Mouse (Mus musculus) CH12F3 (cell line): ENCODE measurements around the gene Jsrp1.

Experiments
- in situ Hi-C: fragments of 300-500 bp; cut with MboI; formaldehyde crosslinking; loops from 2 replicates; pipeline ENCODE4 v1.14.3; 2020; ENCODE audit warnings: low sequenced_read_pairs

The Jsrp1 gene

DNA sequence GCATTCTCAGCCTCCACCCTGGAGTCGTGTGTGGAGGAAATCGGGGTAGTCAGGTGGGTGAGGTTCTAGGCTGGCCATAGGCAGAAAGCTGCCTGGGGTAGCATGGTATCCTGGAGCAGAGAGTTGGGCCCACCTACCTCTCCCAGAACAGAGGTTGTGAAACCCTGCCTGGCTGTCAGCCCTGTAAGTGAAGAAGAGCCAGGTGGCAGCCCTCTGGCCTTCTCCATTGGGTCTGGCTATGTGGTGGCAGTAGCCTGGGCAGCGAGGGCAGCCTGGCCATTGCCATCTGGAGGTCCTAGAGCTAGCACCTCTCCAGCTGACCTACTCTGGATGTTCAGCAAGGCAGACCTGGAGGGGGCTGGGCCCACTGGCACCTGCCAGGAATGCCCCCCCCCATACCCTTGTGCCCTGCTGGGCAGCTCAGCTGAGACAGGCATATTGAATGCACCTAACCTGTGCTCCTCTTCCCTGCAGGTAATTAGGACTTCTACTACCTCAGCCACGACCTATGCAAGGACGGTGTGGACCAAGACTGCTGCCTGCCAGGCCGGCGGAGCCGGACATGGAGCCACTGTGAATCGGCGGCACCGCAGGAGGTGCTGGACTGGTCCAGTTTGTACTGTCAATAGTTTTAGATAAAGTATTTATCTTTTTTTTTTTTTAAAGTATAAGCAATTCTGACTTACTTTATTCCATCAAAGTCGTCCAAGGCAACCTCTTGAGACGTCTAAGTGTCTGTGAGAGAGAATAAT lies 20.1 kb downstream of the Jsrp1 start:
- in situ Hi-C loops, result no loop called here

- in situ Hi-C loops, result no loop called here
Observed at GRCm38 (mm10) chr10:80792175-80793032, 20.9 kb downstream of the Jsrp1 start.

DNA sequence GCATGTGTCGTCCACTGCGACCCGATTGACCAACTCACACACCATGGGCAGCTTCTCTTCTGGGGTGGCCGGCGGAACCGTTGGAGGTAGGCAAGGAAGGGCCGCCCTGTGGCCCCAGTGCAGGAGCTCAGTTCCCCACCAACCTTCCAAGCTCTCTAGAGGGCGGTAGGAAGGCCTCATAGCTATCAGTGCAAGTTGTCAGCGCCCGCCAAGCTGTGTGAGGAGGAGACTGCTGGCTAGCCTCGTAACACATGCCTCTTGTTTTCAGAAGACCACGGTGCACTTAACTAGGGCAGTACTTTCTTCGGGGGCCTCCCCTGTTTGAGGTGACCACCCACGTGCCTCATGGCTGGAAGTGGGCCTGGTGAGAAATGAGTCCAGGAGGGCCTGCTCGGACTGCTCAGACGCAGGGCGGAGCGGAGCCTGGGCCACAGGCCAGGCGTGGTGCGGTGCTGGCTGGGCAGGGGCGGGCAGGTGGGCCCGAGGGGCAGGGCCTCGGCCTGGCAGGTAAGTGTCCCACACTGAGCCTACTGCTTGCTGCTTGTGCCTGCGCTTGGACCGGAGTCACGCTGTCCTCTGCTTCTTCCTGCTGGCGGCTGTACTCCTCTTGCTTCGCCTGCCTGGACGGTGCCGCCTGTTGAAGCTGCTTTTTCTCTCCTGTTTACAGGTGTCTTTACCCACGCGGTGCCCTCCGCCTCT lies 21.7 kb downstream of the Jsrp1 start:
- in situ Hi-C loops, result no loop called here

GRCm38 (mm10) chr10:80790761-80791404 lies 22.4 kb downstream of the Jsrp1 start:
- in situ Hi-C loops, result no loop called here

DNA sequence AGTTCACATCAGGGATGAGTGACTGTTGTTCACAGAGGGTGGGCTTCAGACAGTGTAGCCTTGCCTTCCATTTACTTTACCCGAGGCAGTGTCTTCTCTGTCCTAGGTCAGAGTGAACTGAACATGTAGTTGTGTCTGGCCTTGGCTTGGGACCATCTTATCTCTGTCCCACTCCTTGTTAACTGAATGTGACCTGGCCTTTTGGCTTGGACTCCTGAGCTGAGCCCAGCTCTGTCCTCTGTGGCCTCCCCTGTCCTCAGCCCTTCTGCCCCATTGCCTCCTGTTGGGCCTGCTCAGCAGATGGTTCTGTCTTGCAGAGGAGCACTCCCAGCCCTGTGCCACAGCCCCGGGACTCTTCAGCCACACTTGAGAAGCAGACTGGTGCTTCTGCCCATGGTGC lies 25.8 kb downstream of the Jsrp1 start:
- in situ Hi-C loops, result no loop called here

- in situ Hi-C loops, result no loop called here
Observed at GRCm38 (mm10) chr10:80785963-80786362, 27.3 kb downstream of the Jsrp1 start.

GRCm38 (mm10) chr10:80784871-80785270 lies 28.4 kb downstream of the Jsrp1 start:
- in situ Hi-C loops, result no loop called here

DNA sequence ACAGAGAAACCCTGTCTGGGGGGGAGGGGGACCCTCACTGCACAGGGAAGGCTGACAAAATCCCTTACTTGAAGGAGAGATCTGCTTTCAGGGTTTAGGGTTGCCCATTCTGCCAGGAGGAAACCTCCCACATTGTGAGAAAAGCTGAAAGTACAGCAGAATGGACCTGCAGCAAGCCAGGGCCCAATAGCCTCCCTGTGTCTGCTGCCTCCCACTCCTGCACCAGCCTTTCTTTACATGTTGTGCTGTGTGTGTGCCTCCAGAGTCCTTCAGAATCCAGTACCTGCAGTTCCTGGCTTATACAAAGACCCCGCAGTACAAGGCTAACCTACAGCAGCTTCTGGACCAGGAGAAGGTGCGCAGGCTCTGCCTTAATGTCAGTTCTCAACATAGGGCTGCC lies 29.0 kb downstream of the Jsrp1 start:
- in situ Hi-C loops, result no loop called here

GRCm38 (mm10) chr10:80779565-80779964 lies 33.7 kb downstream of the Jsrp1 start:
- in situ Hi-C loops, result no loop called here

DNA sequence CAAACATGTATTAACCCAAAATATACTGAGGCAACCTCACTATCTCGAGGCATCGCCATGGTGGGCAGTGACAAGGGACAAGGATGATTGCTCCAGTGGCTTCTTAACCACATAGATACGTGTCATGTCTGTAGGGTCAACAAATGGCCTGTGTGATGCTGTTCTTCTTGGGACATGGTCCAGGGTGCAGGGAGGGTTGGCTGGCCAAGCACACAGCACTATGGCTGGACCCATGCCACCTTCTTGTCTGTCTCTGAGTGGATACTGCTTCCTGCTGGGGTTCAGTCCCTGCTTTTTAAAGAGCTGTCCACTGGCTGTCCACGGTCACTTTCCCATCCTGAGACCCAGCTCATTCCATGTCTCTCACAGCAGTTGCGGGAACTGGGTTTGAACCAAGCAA lies 36.2 kb downstream of the Jsrp1 start:
- in situ Hi-C loops, result no loop called here

- in situ Hi-C loops, result no loop called here
Observed at GRCm38 (mm10) chr10:80776358-80776869, 36.9 kb downstream of the Jsrp1 start.

DNA sequence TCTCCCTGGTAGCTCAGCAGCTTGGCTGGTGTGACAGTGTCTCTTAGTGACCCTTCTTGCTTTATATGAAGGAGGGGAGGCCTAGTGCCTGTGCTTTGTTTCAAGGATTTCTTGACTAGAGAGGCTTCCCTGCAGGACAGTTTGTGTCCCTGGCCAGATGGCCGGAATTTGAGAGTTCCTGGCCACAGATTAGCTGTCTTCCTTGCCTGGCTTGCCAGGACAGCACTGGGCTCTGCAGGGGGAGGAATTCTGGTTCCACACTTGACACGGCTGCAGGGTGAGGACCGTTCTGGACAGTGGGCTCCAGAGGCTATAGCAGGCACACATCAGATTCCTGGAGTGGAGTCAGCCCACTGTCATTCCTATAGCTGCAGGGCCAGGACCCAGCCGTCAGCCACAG lies 37.6 kb downstream of the Jsrp1 start:
- in situ Hi-C loops, result no loop called here

GRCm38 (mm10) chr10:80774981-80775380 lies 38.3 kb downstream of the Jsrp1 start:
- in situ Hi-C loops, result no loop called here

- in situ Hi-C loops, result no loop called here
Observed at GRCm38 (mm10) chr10:80774549-80774948, 38.7 kb downstream of the Jsrp1 start.

DNA sequence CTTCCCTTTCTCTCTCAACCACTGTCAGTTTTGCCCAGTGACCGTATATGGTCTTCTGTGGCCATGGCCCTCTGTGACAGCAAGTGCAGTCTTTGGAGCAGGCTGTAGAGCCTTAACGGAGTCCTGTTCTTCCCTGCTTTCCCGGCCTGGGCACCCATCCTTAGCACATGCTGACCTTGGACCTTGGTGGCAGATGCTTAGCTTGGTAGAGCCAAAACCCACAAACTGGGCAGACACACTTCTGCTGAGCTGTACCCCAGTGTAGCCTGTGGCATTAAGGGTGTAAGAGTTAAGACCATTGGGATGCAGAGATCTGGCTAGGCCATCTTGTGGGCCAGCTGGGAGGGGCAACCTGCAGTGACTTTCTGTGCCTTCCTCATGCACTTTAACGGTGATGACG lies 39.5 kb downstream of the Jsrp1 start:
- in situ Hi-C loops, result no loop called here

GRCm38 (mm10) chr10:80768365-80768764 lies 44.9 kb downstream of the Jsrp1 start:
- in situ Hi-C loops, result no loop called here

DNA sequence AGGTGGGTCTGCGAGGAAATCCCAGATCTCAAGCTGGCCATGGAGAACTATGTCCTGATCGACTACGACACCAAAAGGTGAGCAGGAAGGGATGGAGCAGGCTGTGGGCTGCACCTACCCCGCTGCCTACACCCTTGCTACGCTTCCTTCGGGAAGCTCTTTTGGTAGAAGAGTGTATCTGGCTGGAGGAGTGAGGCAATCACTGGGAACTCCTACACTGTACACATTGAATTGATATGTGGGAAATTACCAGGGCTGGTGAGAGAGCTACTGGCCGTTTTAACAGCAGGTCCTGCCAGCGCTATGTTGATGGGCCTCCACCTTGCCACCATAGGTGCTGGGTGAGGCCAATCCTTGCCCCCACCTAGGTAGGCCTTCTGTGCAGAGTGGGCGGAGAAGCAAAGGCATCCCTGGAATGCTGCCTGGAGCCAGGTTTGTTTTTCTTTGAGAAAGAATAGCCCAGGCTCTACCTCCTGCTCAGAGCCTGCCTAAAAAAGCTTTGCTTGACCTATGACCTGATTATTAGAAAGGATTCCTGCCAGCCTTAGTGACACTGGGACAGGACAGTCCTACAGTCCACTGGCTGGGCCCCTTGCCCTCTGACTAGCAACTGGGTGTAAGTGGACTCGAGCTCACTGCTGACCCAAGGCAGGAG lies 47.0 kb downstream of the Jsrp1 start:
- in situ Hi-C loops, result no loop called here

GRCm38 (mm10) chr10:80765746-80766145 lies 47.6 kb downstream of the Jsrp1 start:
- in situ Hi-C loops, result no loop called here

DNA sequence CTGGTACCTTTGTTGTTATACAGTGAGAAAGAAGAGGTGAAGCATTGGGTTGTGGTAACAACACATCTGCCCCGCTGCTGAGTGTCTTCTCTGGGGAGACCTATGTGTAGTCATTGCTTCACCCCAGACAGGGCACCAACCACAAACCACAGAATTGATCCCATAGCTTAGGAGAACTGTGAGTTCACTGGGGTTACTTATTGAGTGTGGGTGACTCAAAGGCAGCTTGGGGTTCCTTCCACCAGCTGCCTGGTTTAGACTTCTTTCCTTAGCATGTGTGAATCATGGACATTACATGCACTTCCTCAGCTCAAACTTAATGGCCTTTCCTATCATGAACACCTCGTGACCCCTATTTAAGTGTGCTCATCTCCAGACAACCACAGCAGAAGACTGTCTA lies 49.8 kb downstream of the Jsrp1 start:
- in situ Hi-C loops, result no loop called here

DNA sequence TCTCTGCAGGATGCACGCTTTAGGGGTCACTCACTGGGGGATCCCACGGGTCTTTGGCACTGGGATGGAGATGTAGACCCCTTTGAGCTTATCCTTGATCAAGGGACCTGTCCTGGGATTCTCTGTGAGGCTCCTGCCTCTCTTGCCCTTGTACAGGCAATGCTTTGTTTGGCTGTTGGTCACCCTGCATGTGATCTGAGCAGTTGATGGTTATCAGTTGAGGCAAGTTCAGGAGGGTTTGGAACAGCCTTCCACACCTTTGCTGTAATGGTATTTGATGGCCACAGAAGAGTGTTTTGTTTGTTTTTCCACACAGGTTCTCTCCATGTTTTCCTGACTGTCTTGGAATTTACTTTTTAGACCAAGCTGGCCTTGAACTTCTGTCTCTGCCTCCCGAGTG lies 51.5 kb downstream of the Jsrp1 start:
- in situ Hi-C loops, result no loop called here
